ENCODE assay signal across 9 mouse cellular contexts in the genomic region with DNA sequence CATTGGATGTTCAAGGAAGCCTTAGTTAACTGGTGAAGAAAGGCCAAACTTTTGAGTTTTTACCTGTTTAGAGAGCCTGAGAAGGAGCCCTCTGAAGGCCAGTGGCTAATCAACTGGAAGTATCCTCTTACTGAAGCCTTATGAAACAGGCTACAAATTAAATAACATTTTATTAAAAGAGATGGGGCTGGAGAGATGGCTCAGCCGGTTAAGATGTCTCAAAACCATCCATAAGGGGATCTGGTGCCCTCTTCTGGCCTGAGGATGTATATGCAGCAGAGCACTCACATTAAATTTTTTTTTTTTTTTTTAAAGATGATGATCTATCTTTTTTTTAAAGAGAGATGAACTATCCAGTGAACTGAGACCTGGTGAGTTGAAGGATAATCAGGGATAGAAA. TPM values are rescaled to one million over a fixed set of nuclear protein-coding genes. Genes with fewer than 3 reads are reported as not detected.
DNase-seq lines count a peak whose midpoint lies in the region; ATAC-seq and TF ChIP-seq lines count a peak whose summit lies in the region.
"Had no signal": no experiment of that assay in that cellular context is flagged by ENCODE, and none has a peak within 500 bp of the region (broad histone marks: within the 10 kb centered on the region; RNA-seq: fewer than 3 reads in every experiment).

No protein-coding gene starts in this region.

- ATAC-seq in hindbrain, embryonic 11.5 days (ENCODE audit: low FRiP score), result no peak
- ATAC-seq in hindbrain, embryonic 12.5 days (ENCODE audit: low FRiP score), result no peak
- no peak for ATAC-seq in granulocyte monocyte progenitor cell, adult 5-6 weeks (replicated peaks; ENCODE audit: poor library complexity, severe bottlenecking)

- no peak overlapping the region for H3K27ac ChIP-seq in hindbrain, embryonic 11.5 days (ENCODE audit: low read depth, low read length)
- no peak overlapping the region for H3K27ac ChIP-seq in hindbrain, embryonic 12.5 days
- no peak overlapping the region for H3K27ac ChIP-seq in CH12.LX (ENCODE audit: insufficient read depth, low read depth)
- H3K27ac ChIP-seq: limb, embryonic 12.5 days had no signal

- dilution Hi-C loops in CH12.LX (cut with MboI; ENCODE audit: extremely low pct_ligation_motif_present, extremely low pct_unique_long_range_greater_than_20kb, low sequenced_read_pairs), result no loop called here

- WGBS in hindbrain, embryonic 11.5 days, result 3% methylated on average over 1 of the region's 1 CpGs
- WGBS in hindbrain, embryonic 12.5 days, result 0% methylated on average over 1 of the region's 1 CpGs

- no peak for TF ChIP-seq POLR2A in CH12.LX (IDR thresholded peaks at IDR 0.05; ENCODE audit: low read depth, low read length)

- in situ Hi-C loops in CH12.LX (cut with MboI; ENCODE audit: low pct_ligation_motif_present, low pct_unique_long_range_greater_than_20kb, low sequenced_read_pairs), result loop anchor here (5.0 to 10.0 kb wide), 2 partner anchors 63 to 270 kb away; no protein-coding TSS in a partner anchor

- peaks cover 4% of the 10 kb centered on the region for H3K79me2 ChIP-seq in CH12.LX (replicated peaks; ENCODE audit: control insufficient read depth, extremely low read depth, insufficient read depth, poor library complexity, severe bottlenecking)

- H3K4me2 ChIP-seq in hindbrain, embryonic 11.5 days (replicated peaks; ENCODE audit: low read depth, low read length), result no peak overlapping the region
- H3K4me2 ChIP-seq in hindbrain, embryonic 12.5 days (replicated peaks), result no peak overlapping the region
- H3K4me2 ChIP-seq in CH12.LX (ENCODE audit: insufficient read depth, low read depth, poor library complexity, severe bottlenecking), result no peak overlapping the region
- H3K4me2 ChIP-seq: limb, embryonic 12.5 days had no signal

- H3K4me3 ChIP-seq in hindbrain, embryonic 11.5 days (ENCODE audit: low read depth, low read length), result no peak overlapping the region
- no peak overlapping the region for H3K4me3 ChIP-seq in hindbrain, embryonic 12.5 days
- no peak overlapping the region for H3K4me3 ChIP-seq in CH12.LX (replicated peaks in 1 of 3; ENCODE audit: low read depth in 2 of 3, low read length in 2 of 3, poor library complexity in 1 of 3)
- H3K4me3 ChIP-seq: limb, embryonic 12.5 days had no signal

- no peak for TF ChIP-seq EP300 in CH12.LX (IDR thresholded peaks at IDR 0.05; ENCODE audit: low read length)

- no peaks in the 10 kb centered on the region for H3K9me3 ChIP-seq in hindbrain, embryonic 11.5 days (ENCODE audit: control insufficient read depth, low read length)
- H3K9me3 ChIP-seq in hindbrain, embryonic 12.5 days (replicated peaks), result no peaks in the 10 kb centered on the region
- no peaks in the 10 kb centered on the region for H3K9me3 ChIP-seq in CH12.LX (replicated peaks; ENCODE audit: low read length)
- H3K9me3 ChIP-seq: limb, embryonic 12.5 days had no signal

- no peaks in the 10 kb centered on the region for H3K27me3 ChIP-seq in hindbrain, embryonic 11.5 days (ENCODE audit: control insufficient read depth, insufficient read depth, low read length)
- no peaks in the 10 kb centered on the region for H3K27me3 ChIP-seq in hindbrain, embryonic 12.5 days
- no peaks in the 10 kb centered on the region for H3K27me3 ChIP-seq in CH12.LX (replicated peaks)
- H3K27me3 ChIP-seq: limb, embryonic 12.5 days had no signal

- TF ChIP-seq RAD21 in CH12.LX (IDR thresholded peaks at IDR 0.05; ENCODE audit: low read depth, low read length), result peak; percentile 63

- no peaks in the 10 kb centered on the region for H3K36me3 ChIP-seq in hindbrain, embryonic 11.5 days (ENCODE audit: control insufficient read depth, insufficient read depth, low read length)
- peaks cover 3% of the 10 kb centered on the region; the same call in 1 of the 2 replicates for H3K36me3 ChIP-seq in hindbrain, embryonic 12.5 days
- H3K36me3 ChIP-seq in CH12.LX (replicated peaks in 1 of 2; ENCODE audit: control insufficient read depth in 1 of 2, insufficient read depth in 1 of 2, low read length in 1 of 2), result peaks cover 7 to 27% of the 10 kb centered on the region in 2 experiments

- peak; percentile 69 to 76 for TF ChIP-seq CTCF in CH12.LX (conservative IDR thresholded peaks at IDR 0.05 in 1 of 2, IDR thresholded peaks at IDR 0.05 in 1 of 2; ENCODE audit: low read depth in 2 of 2, low read length in 2 of 2)

- DNase-seq in hindbrain, embryonic 11.5 days (ENCODE audit: low spot score), result peak; percentile 75
- DNase-seq in CH12.LX (ENCODE audit: extremely low read depth), result peak; percentile 78
- peak; percentile 83 for DNase-seq in c-Kit-positive CD71-positive TER-119-negative erythroid progenitor cells, embryonic 14.5 days (ENCODE audit: low read depth)
- DNase-seq in gastrocnemius, postnatal 4 days (ENCODE audit: low spot score in 2 of 2), result peak; percentile 34 to 60
- DNase-seq in lung, adult 18-20 months, result peak; percentile 52 to 66
- peak; percentile 63 to 76 for DNase-seq in right cerebral cortex, adult 2 months (ENCODE audit: low spot score in 2 of 2)

- H3K4me1 ChIP-seq in hindbrain, embryonic 11.5 days (replicated peaks; ENCODE audit: control insufficient read depth, insufficient read depth, low read length), result no peaks in the 10 kb centered on the region
- peaks cover 6% of the 10 kb centered on the region for H3K4me1 ChIP-seq in hindbrain, embryonic 12.5 days
- H3K4me1 ChIP-seq in CH12.LX (ENCODE audit: control insufficient read depth in 1 of 2, insufficient read depth in 2 of 2), result peaks cover 6 to 22% of the 10 kb centered on the region in 2 experiments

- H3K9ac ChIP-seq in hindbrain, embryonic 11.5 days (ENCODE audit: low read depth, low read length), result no peak overlapping the region
- H3K9ac ChIP-seq in hindbrain, embryonic 12.5 days, result no peak overlapping the region
- no peak overlapping the region for H3K9ac ChIP-seq in CH12.LX (ENCODE audit: insufficient read depth, low read depth)
- H3K9ac ChIP-seq: limb, embryonic 12.5 days had no signal

TF ChIP-seq in CH12.LX, 34 proteins besides CTCF, POLR2A, EP300 and RAD21:
- TF ChIP-seq MAZ (IDR thresholded peaks at IDR 0.05; ENCODE audit: low read depth, low read length) (0 out of 2 replicates have a peak, but pooled peaks have one; percentile 14), HCFC1 (IDR thresholded peaks at IDR 0.05; ENCODE audit: low read depth, low read length) (no peak), ZNF384 (IDR thresholded peaks at IDR 0.05; ENCODE audit: low read depth, low read length) (peak; percentile 99), TBP (conservative IDR thresholded peaks at IDR 0.05; ENCODE audit: low read depth, low read length) (no peak), JUND (conservative IDR thresholded peaks at IDR 0.05; ENCODE audit: low read depth, low read length) (no peak), SIN3A (IDR thresholded peaks at IDR 0.05; ENCODE audit: low read length) (0 out of 2 replicates have a peak, but pooled peaks have one; percentile 39), SMC3 (IDR thresholded peaks at IDR 0.05; ENCODE audit: low read depth, low read length) (peak; percentile 54), USF2 (conservative IDR thresholded peaks at IDR 0.05; ENCODE audit: low read depth, low read length) (no peak), E2F4 (IDR thresholded peaks at IDR 0.05; ENCODE audit: insufficient replicate concordance, low read depth, low read length) (no peak), PAX5 (IDR thresholded peaks at IDR 0.05; ENCODE audit: low read length) (no peak), ZMIZ1 (IDR thresholded peaks at IDR 0.05; ENCODE audit: low read depth, low read length) (no peak), ZC3H11A (IDR thresholded peaks at IDR 0.05; ENCODE audit: low read depth, low read length) (peak; percentile 30; the same call in 1 of the 2 replicates), MEF2A (IDR thresholded peaks at IDR 0.05; ENCODE audit: borderline replicate concordance, low read depth, low read length) (0 out of 2 replicates have a peak, but pooled peaks have one; percentile 16), MAX (IDR thresholded peaks at IDR 0.05; ENCODE audit: low read length) (no peak), KAT2A (IDR thresholded peaks at IDR 0.05; ENCODE audit: insufficient replicate concordance, low read length) (no peak), IRF4 (IDR thresholded peaks at IDR 0.05; ENCODE audit: low read depth, low read length) (no peak)

RNA-seq across cellular contexts. Expression of gene Sacm1l, which starts 4.5 kb away (rescaled TPM):
- polyA plus RNA-seq in hindbrain, embryonic 11.5 days (2014; fragmentation: Nextera tagmentation; extraction: Ambion mirVana), result 50.6 and 60.1 TPM in 2 replicates
- 53.4 and 59.8 TPM in 2 replicates for polyA plus RNA-seq in hindbrain, embryonic 12.5 days (2016; fragmentation: Nextera tagmentation; extraction: Ambion mirVana)
- total RNA-seq in CH12.LX (2012; rRNA removed), result 29.5 and 31.1 TPM in 2 replicates
- 67.6 and 77.0 TPM in 2 replicates for total RNA-seq in CH12.LX (2014; rRNA removed)
- 37.4 and 38.2 TPM in 2 replicates for polyA plus RNA-seq in CH12.LX (2012; ENCODE audit: insufficient read length, low read depth)
- 10 to 100 TPM; 25.8 to 30.0 TPM for total RNA-seq in gastrocnemius, postnatal 4 days (2021)
- 25.8 and 32.2 TPM in 2 replicates for total RNA-seq in granulocyte monocyte progenitor cell, adult 5-6 weeks (2014; fragmentation: Nextera tagmentation)
- total RNA-seq in granulocyte monocyte progenitor cell, adult 5-6 weeks (2017), result 32.8 and 42.3 TPM in 2 replicates

RNA-seq across cellular contexts. Expression of gene Limd1, which starts 46.6 kb away (rescaled TPM):
- polyA plus RNA-seq in hindbrain, embryonic 11.5 days (2014; fragmentation: Nextera tagmentation; extraction: Ambion mirVana), result 37.5 and 40.0 TPM in 2 replicates
- 39.2 and 41.3 TPM in 2 replicates for polyA plus RNA-seq in hindbrain, embryonic 12.5 days (2016; fragmentation: Nextera tagmentation; extraction: Ambion mirVana)
- total RNA-seq in CH12.LX (2012; rRNA removed) (64.5 and 68.6 TPM in 2 replicates), CH12.LX (2014; rRNA removed) (52.6 and 52.7 TPM in 2 replicates)
- polyA plus RNA-seq in CH12.LX (2012; ENCODE audit: insufficient read length, low read depth), result 54.6 and 60.5 TPM in 2 replicates
- total RNA-seq in gastrocnemius, postnatal 4 days (2021), result 10 to 100 TPM; 49.4 to 58.0 TPM
- total RNA-seq in granulocyte monocyte progenitor cell, adult 5-6 weeks (2014; fragmentation: Nextera tagmentation), result 26.3 and 29.8 TPM in 2 replicates
- total RNA-seq in granulocyte monocyte progenitor cell, adult 5-6 weeks (2017), result 24.4 and 26.2 TPM in 2 replicates
